Comparison of ENCODE assay signal across 9 mouse cellular contexts in the genomic region with DNA sequence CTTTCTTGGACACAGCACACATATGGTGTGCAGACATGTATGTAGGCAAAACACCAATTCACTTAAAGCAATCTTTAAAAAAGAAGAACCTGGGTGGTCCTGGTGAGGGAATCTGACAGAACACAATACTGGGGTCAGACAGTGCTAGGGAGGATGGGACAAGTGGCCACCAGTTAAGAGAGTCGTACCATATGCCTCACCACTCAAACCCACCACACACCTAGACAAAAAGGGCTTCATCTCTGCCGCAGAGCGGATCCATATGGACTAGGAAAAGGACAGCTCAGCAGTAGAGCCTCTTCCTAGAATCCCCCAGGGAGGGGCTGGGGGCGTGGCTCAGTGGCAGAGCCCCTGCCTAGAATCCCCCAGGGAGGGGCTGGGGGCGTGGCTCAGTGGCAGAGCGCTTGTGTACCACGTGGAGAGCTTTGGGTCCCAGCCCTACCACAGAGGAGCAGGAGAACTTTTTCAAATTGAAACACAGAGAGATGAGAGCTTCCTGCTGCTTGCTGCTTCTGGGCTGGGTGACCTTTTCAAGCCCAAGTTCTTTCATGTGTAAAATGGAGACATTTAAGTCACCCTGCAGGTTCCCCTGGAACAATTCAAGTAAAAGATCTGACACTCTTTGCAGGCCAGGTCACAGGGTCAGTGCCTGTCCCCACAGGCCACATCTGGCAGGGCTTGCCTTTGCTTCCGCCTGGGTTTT. TPM values are rescaled to one million over a fixed set of nuclear protein-coding genes. Genes with fewer than 3 reads are reported as not detected.
DNase-seq lines count a peak whose midpoint lies in the region; ATAC-seq and TF ChIP-seq lines count a peak whose summit lies in the region.
"Had no signal": no experiment of that assay in that cellular context is flagged by ENCODE, and none has a peak within 500 bp of the region (broad histone marks: within the 10 kb centered on the region; RNA-seq: fewer than 3 reads in every experiment).

No protein-coding gene starts in this region.

- no peaks in the 10 kb centered on the region for H3K9me3 ChIP-seq in hindbrain, embryonic 15.5 days
- H3K9me3 ChIP-seq in hindbrain, postnatal 0 days (ENCODE audit: low read length): no peaks in the 10 kb centered on the region
- H3K9me3 ChIP-seq in ES-E14 (ENCODE audit: control insufficient read depth, insufficient read depth, low read depth, low read length): no peaks in the 10 kb centered on the region
- no peaks in the 10 kb centered on the region for H3K9me3 ChIP-seq in limb, embryonic 15.5 days

- WGBS in hindbrain, embryonic 15.5 days: 6% methylated on average over 8 of the region's 8 CpGs
- 13% methylated on average over 8 of the region's 8 CpGs for WGBS in hindbrain, postnatal 0 days
- 17% methylated on average over 8 of the region's 8 CpGs for WGBS in limb, embryonic 15.5 days

- no peak for DNase-seq in hindbrain, postnatal 0 days (ENCODE audit: low spot score)
- peak; percentile 77 for DNase-seq in ES-E14 (ENCODE audit: low read depth, low spot score)
- DNase-seq in embryo, embryonic 9.5 days (ENCODE audit: extremely low spot score): peak; percentile 76
- no peak for DNase-seq in cerebellum, postnatal 36 days
- no peak for DNase-seq in layer of hippocampus, adult 11-12 months (ENCODE audit: low spot score)
- no peak for DNase-seq in thymus, postnatal 4 days

- no peak overlapping the region for H3K4me2 ChIP-seq in hindbrain, embryonic 15.5 days
- H3K4me2 ChIP-seq in hindbrain, postnatal 0 days (ENCODE audit: low read depth, low read length): no peak overlapping the region
- H3K4me2 ChIP-seq in limb, embryonic 15.5 days: no peak overlapping the region

- no peaks in the 10 kb centered on the region for H3K27me3 ChIP-seq in hindbrain, embryonic 15.5 days
- H3K27me3 ChIP-seq in hindbrain, postnatal 0 days (ENCODE audit: insufficient read depth, low read length): no peaks in the 10 kb centered on the region
- H3K27me3 ChIP-seq in limb, embryonic 15.5 days: no peaks in the 10 kb centered on the region

- in situ Hi-C loops in ES-E14 (cut with MboI; ENCODE audit: low sequenced_read_pairs in 2 of 2, unreplicated experiment in 2 of 2): no loop called here

- H3K27ac ChIP-seq in hindbrain, embryonic 15.5 days (replicated peaks): 0 out of 2 replicates have a peak overlapping the region, but pooled peaks have one; percentile 42
- no peak overlapping the region for H3K27ac ChIP-seq in hindbrain, postnatal 0 days
- peak overlapping the region; percentile 82 for H3K27ac ChIP-seq in ES-E14 (ENCODE audit: insufficient read depth, low read depth, low read length, poor library complexity, severe bottlenecking)
- H3K27ac ChIP-seq in limb, embryonic 15.5 days: peak overlapping the region; percentile 43; the same call in 1 of the 2 replicates

- no peak overlapping the region for H3K4me3 ChIP-seq in hindbrain, embryonic 15.5 days
- no peak overlapping the region for H3K4me3 ChIP-seq in hindbrain, postnatal 0 days (ENCODE audit: low read length)
- peak overlapping the region in 1 of 2 experiments; percentile 25; a peak in 2 of 4 replicates for H3K4me3 ChIP-seq in ES-E14 (ENCODE audit: insufficient read depth in 1 of 2, low read depth in 1 of 2, low read length in 2 of 2, poor library complexity in 1 of 2, severe bottlenecking in 1 of 2)
- H3K4me3 ChIP-seq in limb, embryonic 15.5 days: no peak overlapping the region
- H3K4me3 ChIP-seq: erythroblast, embryonic 14.5 days had no signal

- TF ChIP-seq CTCF in hindbrain, postnatal 0 days (IDR thresholded peaks at IDR 0.05; ENCODE audit: low read depth): no peak

- no peak overlapping the region for H3K9ac ChIP-seq in hindbrain, embryonic 15.5 days
- no peak overlapping the region for H3K9ac ChIP-seq in hindbrain, postnatal 0 days (replicated peaks; ENCODE audit: low read length)
- peak overlapping the region; percentile 30; the same call in 1 of the 2 replicates for H3K9ac ChIP-seq in ES-E14 (ENCODE audit: insufficient read depth, low read depth, low read length, poor library complexity, severe bottlenecking)
- H3K9ac ChIP-seq in limb, embryonic 15.5 days: no peak overlapping the region

- ATAC-seq in hindbrain, embryonic 15.5 days (ENCODE audit: low FRiP score, low read depth): no peak
- no peak for ATAC-seq in hindbrain, postnatal 0 days
- peak; percentile 20; the same call in 1 of the 2 replicates for ATAC-seq in limb, embryonic 15.5 days (ENCODE audit: insufficient number of reproducible peaks, low FRiP score, low TSS enrichment, low read depth)

- H3K4me1 ChIP-seq in hindbrain, embryonic 15.5 days (replicated peaks): peaks cover 16% of the 10 kb centered on the region
- H3K4me1 ChIP-seq in hindbrain, postnatal 0 days (ENCODE audit: insufficient read depth, low read length): 0 out of 2 replicates have a peak, but pooled peaks cover 2% of the 10 kb centered on the region
- peaks cover 10 to 28% of the 10 kb centered on the region in 2 experiments for H3K4me1 ChIP-seq in ES-E14 (ENCODE audit: control insufficient read depth in 2 of 2, insufficient read depth in 2 of 2, low read length in 2 of 2, poor library complexity in 1 of 2)
- H3K4me1 ChIP-seq in limb, embryonic 15.5 days: peaks cover 30% of the 10 kb centered on the region

- H3K36me3 ChIP-seq in hindbrain, embryonic 15.5 days: peaks cover 16% of the 10 kb centered on the region
- H3K36me3 ChIP-seq in hindbrain, postnatal 0 days (ENCODE audit: insufficient read depth, low read length): peaks cover 14% of the 10 kb centered on the region; the same call in 1 of the 2 replicates
- H3K36me3 ChIP-seq in ES-E14 (ENCODE audit: control insufficient read depth, insufficient read depth, low read length, poor library complexity, severe bottlenecking): peaks cover 54% of the 10 kb centered on the region
- peaks cover 29% of the 10 kb centered on the region for H3K36me3 ChIP-seq in limb, embryonic 15.5 days

TF ChIP-seq in ES-E14, 5 proteins besides CTCF, POLR2A, EP300 and RAD21:
- TF ChIP-seq ZC3H11A (IDR thresholded peaks at IDR 0.05; ENCODE audit: borderline replicate concordance, low read depth, low read length): no peak
- no peak for TF ChIP-seq HCFC1 (IDR thresholded peaks at IDR 0.05; ENCODE audit: borderline replicate concordance, insufficient read depth, low read length)
- TF ChIP-seq ZNF384 (IDR thresholded peaks at IDR 0.05; ENCODE audit: low read depth, low read length): no peak
- TF ChIP-seq CHD2 (IDR thresholded peaks at IDR 0.05; ENCODE audit: low read depth, low read length): no peak
- 0 out of 2 replicates have a peak, but pooled peaks have one; percentile 25 for TF ChIP-seq MAFK (IDR thresholded peaks at IDR 0.05; ENCODE audit: insufficient read depth, low read depth, low read length)

RNA-seq across cellular contexts. Expression of gene Nectin2, which starts 8.8 kb away (rescaled TPM):
- 58.9 and 60.4 TPM in 2 replicates for polyA plus RNA-seq in hindbrain, embryonic 15.5 days (2015; fragmentation: Nextera tagmentation; extraction: Ambion mirVana)
- total RNA-seq in hindbrain, postnatal 0 days (2014; rRNA removed): 68.9 and 76.5 TPM in 2 replicates
- 55.6 and 57.5 TPM in 2 replicates for polyA plus RNA-seq in hindbrain, postnatal 0 days (2015; fragmentation: Nextera tagmentation; extraction: Ambion mirVana)
- 241 and 392 TPM in 2 replicates for total RNA-seq in ES-E14 (2012; rRNA removed)
- 84.5 and 85.1 TPM in 2 replicates for polyA plus RNA-seq in limb, embryonic 15.5 days (2015; fragmentation: Nextera tagmentation; extraction: Ambion mirVana)

RNA-seq across cellular contexts. Expression of gene Tomm40, which starts 26.2 kb away (rescaled TPM):
- polyA plus RNA-seq in hindbrain, embryonic 15.5 days (2015; fragmentation: Nextera tagmentation; extraction: Ambion mirVana): 155 and 158 TPM in 2 replicates
- total RNA-seq in hindbrain, postnatal 0 days (2014; rRNA removed): 147 and 151 TPM in 2 replicates
- polyA plus RNA-seq in hindbrain, postnatal 0 days (2015; fragmentation: Nextera tagmentation; extraction: Ambion mirVana): 172 and 173 TPM in 2 replicates
- total RNA-seq in ES-E14 (2012; rRNA removed): 342 and 366 TPM in 2 replicates
- polyA plus RNA-seq in limb, embryonic 15.5 days (2015; fragmentation: Nextera tagmentation; extraction: Ambion mirVana): 129 and 139 TPM in 2 replicates

RNA-seq across cellular contexts. Expression of gene Bcam, which starts 29.3 kb away (rescaled TPM):
- 20.0 and 20.7 TPM in 2 replicates for polyA plus RNA-seq in hindbrain, embryonic 15.5 days (2015; fragmentation: Nextera tagmentation; extraction: Ambion mirVana)
- total RNA-seq in hindbrain, postnatal 0 days (2014; rRNA removed): 43.2 and 50.7 TPM in 2 replicates
- polyA plus RNA-seq in hindbrain, postnatal 0 days (2015; fragmentation: Nextera tagmentation; extraction: Ambion mirVana): 29.0 and 30.7 TPM in 2 replicates
- 167 and 309 TPM in 2 replicates for total RNA-seq in ES-E14 (2012; rRNA removed)
- polyA plus RNA-seq in limb, embryonic 15.5 days (2015; fragmentation: Nextera tagmentation; extraction: Ambion mirVana): 120 and 150 TPM in 2 replicates
- polyA plus RNA-seq: erythroblast, embryonic 14.5 days had no signal

RNA-seq across cellular contexts. Expression of gene Apoe, which starts 42.5 kb away (rescaled TPM):
- polyA plus RNA-seq in hindbrain, embryonic 15.5 days (2015; fragmentation: Nextera tagmentation; extraction: Ambion mirVana): 624 and 744 TPM in 2 replicates
- total RNA-seq in hindbrain, postnatal 0 days (2014; rRNA removed): 2,123 and 2,525 TPM in 2 replicates
- polyA plus RNA-seq in hindbrain, postnatal 0 days (2015; fragmentation: Nextera tagmentation; extraction: Ambion mirVana): 3,307 and 3,685 TPM in 2 replicates
- total RNA-seq in ES-E14 (2012; rRNA removed): 683 and 2,144 TPM in 2 replicates
- 409 and 468 TPM in 2 replicates for polyA plus RNA-seq in limb, embryonic 15.5 days (2015; fragmentation: Nextera tagmentation; extraction: Ambion mirVana)

RNA-seq across cellular contexts. Expression of gene Apoc1, which starts 49.0 kb away (rescaled TPM):
- 1.9 and 2.3 TPM in 2 replicates for polyA plus RNA-seq in hindbrain, embryonic 15.5 days (2015; fragmentation: Nextera tagmentation; extraction: Ambion mirVana)
- total RNA-seq in hindbrain, postnatal 0 days (2014; rRNA removed): 1.5 and 2.3 TPM in 2 replicates
- polyA plus RNA-seq in hindbrain, postnatal 0 days (2015; fragmentation: Nextera tagmentation; extraction: Ambion mirVana): 13.9 and 14.2 TPM in 2 replicates
- total RNA-seq in ES-E14 (2012; rRNA removed): 72.3 and 106 TPM in 2 replicates
- 46.2 and 57.9 TPM in 2 replicates for polyA plus RNA-seq in limb, embryonic 15.5 days (2015; fragmentation: Nextera tagmentation; extraction: Ambion mirVana)

Comparison
In these comparisons a context has a peak if more than half of its experiments do, and no peak if none do; other contexts are left out.
1. DNase-seq: peak in ES-E14 (single experiment) and embryo, embryonic 9.5 days (single experiment); none in hindbrain, postnatal 0 days (single experiment), cerebellum, postnatal 36 days (0 of 2), layer of hippocampus, adult 11-12 months (single experiment) and thymus, postnatal 4 days (single experiment).